Mouse (Mus musculus) adrenal gland, postnatal 4 days (tissue): ENCODE measurements at regions not wholly inside any gene's neighbourhood (a gene's known extent, or its start where the extent isn't known, plus 50 kb on each side); places are given as distances from the start of the nearest gene placed in this dataset.

Source experiments
- DNase-seq, 2 experiments: peaks; one replicate each; pipeline ENCODE4 v3.0.0; 2021 to 2022; ENCODE audit warnings: low spot score in 2 of 2, mixed read lengths in 2 of 2

DNA sequence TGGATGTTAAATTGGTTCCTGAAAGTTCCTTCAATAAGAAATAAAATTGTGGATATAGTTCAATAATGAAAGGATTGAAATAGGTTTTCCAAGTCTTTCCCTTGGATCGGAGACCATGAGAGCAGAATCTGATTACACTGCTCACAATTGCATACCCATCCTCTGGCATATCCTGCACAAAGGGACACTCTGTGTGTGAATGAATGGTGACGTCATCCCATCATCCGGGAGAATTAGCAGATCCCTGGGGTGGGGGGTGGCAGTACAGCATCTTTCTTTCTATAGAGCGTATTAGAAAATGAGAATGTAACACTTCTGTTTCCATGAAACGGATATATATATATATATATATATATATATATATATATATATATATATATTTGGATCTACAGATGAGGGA is 139.2 kb upstream of the Zeb2 start:
- DNase-seq, result no peak

DNA sequence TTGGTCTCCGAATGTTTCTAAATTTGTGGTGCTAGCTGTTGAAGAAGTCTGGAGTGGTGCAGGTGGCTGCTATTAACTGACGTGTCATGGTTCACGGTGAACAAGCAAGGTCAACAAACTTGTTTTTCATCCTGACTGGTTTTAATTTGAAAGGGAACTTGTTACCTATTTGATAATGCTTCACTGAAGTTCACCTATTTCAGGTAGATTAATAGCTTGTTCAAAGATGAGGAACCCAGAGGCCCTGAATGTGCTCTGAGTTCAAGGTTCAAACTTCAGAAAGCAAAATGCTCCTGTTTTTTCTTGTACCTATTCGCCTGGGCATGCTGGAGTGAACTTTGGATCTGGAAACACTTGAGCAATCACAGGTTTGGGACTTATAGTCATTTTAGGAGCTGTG is 136.7 kb upstream of the Zeb2 start:
- DNase-seq, result no peak

- DNase-seq, result no peak
These were observed 135.1 kb upstream of the Zeb2 start for GRCm38 (mm10) chr2:45252321-45252720.

- DNase-seq, result no peak
These were observed 132.5 kb upstream of the Zeb2 start for GRCm38 (mm10) chr2:45249658-45250057.

GRCm38 (mm10) chr2:45246061-45246945 is 129.1 kb upstream of the Zeb2 start:
- no peak for DNase-seq

- no peak for DNase-seq
These were observed 128.3 kb upstream of the Zeb2 start for GRCm38 (mm10) chr2:45245506-45245905.

DNA sequence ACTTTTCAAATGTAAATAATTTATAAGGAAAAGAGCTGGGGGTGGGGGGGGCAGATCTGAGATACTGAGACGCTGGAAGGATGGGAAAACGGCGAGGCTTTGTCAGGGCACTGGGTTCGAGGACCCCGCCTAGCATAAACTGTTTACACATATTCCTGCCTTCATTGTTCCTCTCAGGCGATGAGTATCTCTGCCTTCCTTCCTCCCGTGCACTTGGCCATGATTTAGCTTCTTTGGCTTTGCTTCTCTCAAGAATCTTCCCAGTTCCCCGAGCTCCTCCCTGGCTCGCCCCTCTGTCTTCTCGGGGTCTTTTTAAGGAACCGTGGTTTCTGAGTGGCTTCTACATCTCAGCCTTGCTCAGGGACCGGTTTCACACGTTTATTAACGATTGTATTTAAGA is 127.3 kb upstream of the Zeb2 start:
- no peak for DNase-seq

- DNase-seq, result no peak
These were observed 122.5 kb upstream of the Zeb2 start for GRCm38 (mm10) chr2:45239501-45240292.

DNA sequence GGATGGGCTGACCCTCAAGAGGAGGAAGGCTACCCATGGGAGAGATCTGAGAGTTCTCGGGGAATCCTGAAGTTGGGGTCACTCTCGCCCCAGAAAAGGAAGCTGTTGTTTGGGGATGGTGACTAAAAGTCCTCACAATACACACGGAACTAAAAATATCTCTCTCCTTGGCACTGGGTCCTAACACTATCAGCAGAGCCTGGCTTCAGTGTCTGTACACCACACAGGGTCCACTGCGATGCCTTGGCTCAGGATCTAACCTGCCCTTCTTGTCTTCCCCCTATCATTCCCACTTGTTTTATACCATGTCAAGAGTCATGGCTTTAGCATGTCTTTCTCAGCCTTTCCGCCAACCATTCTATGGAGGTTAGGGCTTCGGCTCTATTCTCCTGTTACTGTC is 121.8 kb upstream of the Zeb2 start:
- no peak for DNase-seq

DNA sequence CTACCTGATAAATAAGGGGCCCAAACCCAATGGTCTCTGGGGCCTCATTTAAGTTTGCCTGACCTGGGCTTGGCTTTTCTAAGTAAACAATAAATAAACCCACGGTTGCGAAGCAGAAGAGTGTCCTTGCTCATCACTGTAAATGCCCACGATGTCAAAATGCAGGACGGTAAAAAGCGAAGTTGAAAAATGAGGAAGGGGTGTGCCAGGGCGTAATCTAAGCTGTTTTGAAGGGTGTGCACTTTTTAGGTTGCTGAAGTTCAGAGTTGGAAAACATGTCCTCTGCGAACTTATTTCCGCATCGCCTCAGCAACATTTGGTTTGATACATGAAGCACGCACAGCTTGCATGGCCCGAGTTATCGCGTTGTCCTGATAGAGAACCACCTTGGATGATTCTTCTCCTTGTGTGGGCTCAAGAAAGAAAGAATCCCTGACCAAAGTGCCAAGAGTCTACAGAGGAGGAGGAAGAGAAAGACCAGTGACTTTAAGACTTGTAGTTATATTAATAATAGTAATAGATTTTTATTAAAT is 119.0 kb upstream of the Zeb2 start:
- no peak for DNase-seq

- no peak for DNase-seq
These were observed 117.0 kb upstream of the Zeb2 start for GRCm38 (mm10) chr2:45234148-45234547.

GRCm38 (mm10) chr2:45230351-45231209 is 113.4 kb upstream of the Zeb2 start:
- DNase-seq, result no peak

DNA sequence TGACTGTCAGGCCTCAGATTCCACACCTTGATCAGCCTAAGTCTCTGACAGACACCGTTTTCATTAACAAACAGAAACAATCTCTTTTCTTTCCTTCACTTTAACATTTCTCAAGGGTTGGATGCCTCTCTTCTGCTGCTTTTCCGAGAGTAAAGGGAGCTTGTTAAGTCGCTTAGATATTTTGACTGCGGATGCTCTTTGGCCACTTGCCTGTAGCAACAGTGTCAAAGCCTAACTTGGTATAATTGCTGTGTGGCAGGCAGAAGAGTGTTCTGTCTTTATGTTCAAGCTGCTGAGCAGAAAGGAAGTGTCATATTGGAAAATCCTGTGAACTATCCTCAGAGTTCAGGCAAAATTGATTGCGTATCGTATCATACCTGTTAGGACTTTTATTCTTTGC is 112.3 kb upstream of the Zeb2 start:
- no peak for DNase-seq

- DNase-seq, result no peak
These were observed 110.2 kb upstream of the Zeb2 start for GRCm38 (mm10) chr2:45227276-45227944.

GRCm38 (mm10) chr2:45226045-45226370 is 108.8 kb upstream of the Zeb2 start:
- DNase-seq, result no peak

GRCm38 (mm10) chr2:45225364-45226044 is 108.3 kb upstream of the Zeb2 start:
- DNase-seq, result no peak

- no peak for DNase-seq
These were observed 105.0 kb upstream of the Zeb2 start for GRCm38 (mm10) chr2:45222213-45222612.

- no peak for DNase-seq
These were observed 102.7 kb upstream of the Zeb2 start for GRCm38 (mm10) chr2:45219851-45220250.

DNA sequence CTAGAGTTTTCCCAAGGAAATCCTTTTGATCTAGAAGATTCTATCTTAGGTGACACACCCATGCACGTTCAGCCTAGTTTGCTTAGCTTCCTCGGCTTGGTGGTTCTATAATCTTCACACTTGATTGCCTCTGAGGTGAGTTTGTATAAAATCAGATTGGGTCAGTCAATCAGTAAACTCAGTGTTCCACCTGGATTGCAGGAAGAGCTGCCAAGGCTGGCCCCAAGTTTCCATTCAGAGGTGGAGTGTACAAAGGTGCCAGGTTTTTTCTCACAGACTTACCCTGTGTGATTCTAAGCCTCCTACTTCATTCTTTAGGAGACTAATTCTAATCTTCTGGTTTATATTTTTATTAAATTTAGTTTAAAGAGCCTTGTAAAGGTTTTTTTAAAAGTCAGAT is 95.6 kb upstream of the Zeb2 start:
- DNase-seq, result no peak

DNA sequence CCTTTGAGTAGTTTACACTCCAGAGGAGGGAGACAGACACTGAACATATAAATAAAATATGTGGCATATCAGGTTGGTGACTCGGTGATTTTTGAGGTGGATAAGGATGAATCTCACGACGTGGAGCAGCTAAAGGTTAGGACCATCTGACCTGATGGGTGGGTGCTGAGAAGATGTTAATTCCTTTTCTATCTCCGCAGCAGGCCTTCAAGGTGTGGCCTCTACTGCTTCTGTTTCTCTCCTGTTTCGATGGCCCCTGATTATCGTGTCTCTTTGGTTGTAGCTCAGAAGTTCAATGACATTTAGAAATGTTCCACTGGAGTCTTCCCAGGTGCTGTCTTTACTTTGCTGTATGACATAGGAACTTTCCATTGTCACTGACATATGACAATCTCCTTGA is 91.3 kb upstream of the Zeb2 start:
- no peak for DNase-seq
